Mouse (Mus musculus): ENCODE measurements around the gene Cyth2. TPM values are rescaled to one million over a fixed set of nuclear protein-coding genes. Genes with fewer than 3 reads are reported as not detected.
A peak's percentile ranks its signal among the peaks of the same experiment; 100 is the strongest.

The Cyth2 gene
- total RNA-seq, 2 experiments from 2014 or later = 67.2 to 73.0 TPM

GRCm38 (mm10) chr7:45815323-45815983 is 1.1 kb upstream of the Cyth2 start:
- DNase-seq = no peak
- intact Hi-C loops (cut with DNase I) = loop anchor here (2.0 kb wide), 1 partner anchor 13 kb away; no protein-coding TSS in a partner anchor

GRCm38 (mm10) chr7:45814841-45815240 is 460 bp upstream of the Cyth2 start:
- DNase-seq = no peak
- intact Hi-C loops (cut with DNase I) = loop anchor here (2.0 kb wide), 1 partner anchor 14 kb away; no protein-coding TSS in a partner anchor

- intact Hi-C loops (cut with DNase I) = no loop called here
- no peak for DNase-seq
Measured at GRCm38 (mm10) chr7:45812921-45813320, 1.5 kb downstream of the Cyth2 start.

GRCm38 (mm10) chr7:45809276-45810075 is 4.9 kb downstream of the Cyth2 start:
- no peak for DNase-seq
- intact Hi-C loops (cut with DNase I) = no loop called here

GRCm38 (mm10) chr7:45808471-45808870 is 5.9 kb downstream of the Cyth2 start:
- no peak for DNase-seq
- intact Hi-C loops (cut with DNase I) = no loop called here

GRCm38 (mm10) chr7:45805941-45806340 is 8.4 kb downstream of the Cyth2 start:
- intact Hi-C loops (cut with DNase I) = no loop called here

GRCm38 (mm10) chr7:45802551-45802950 is 11.8 kb downstream of the Cyth2 start:
- intact Hi-C loops (cut with DNase I) = loop anchor here (5.0 kb wide), 1 partner anchor 135 kb away; no protein-coding TSS in a partner anchor
- no peak for DNase-seq

More at GRCm38 (mm10) chr7:45805941-45806340, 8.4 kb downstream of the Cyth2 start:
- no peak for DNase-seq

- peak; percentile 90 to 95 for DNase-seq
- intact Hi-C loops (cut with DNase I) = loop anchor here (1.0 to 5.0 kb wide), 2 partner anchors 62 to 136 kb away; no protein-coding TSS in a partner anchor
Measured at GRCm38 (mm10) chr7:45801348-45801747, 13.0 kb downstream of the Cyth2 start.

GRCm38 (mm10) chr7:45800546-45801204 is 13.7 kb downstream of the Cyth2 start:
- intact Hi-C loops (cut with DNase I) = loop anchor here (1.0 to 5.0 kb wide), 2 partner anchors 61 to 137 kb away; no protein-coding TSS in a partner anchor
- DNase-seq = no peak

GRCm38 (mm10) chr7:45800001-45800400 is 14.4 kb downstream of the Cyth2 start:
- intact Hi-C loops (cut with DNase I) = loop anchor here (5.0 kb wide), 1 partner anchor 137 kb away; no protein-coding TSS in a partner anchor
- no peak for DNase-seq

- no peak for DNase-seq
- intact Hi-C loops (cut with DNase I) = no loop called here
Measured at GRCm38 (mm10) chr7:45798931-45799330, 15.4 kb downstream of the Cyth2 start.

GRCm38 (mm10) chr7:45798511-45798836 is 15.9 kb downstream of the Cyth2 start:
- intact Hi-C loops (cut with DNase I) = no loop called here
- no peak for DNase-seq

- intact Hi-C loops (cut with DNase I) = no loop called here
- DNase-seq = no peak
Measured at GRCm38 (mm10) chr7:45797661-45798510, 16.5 kb downstream of the Cyth2 start.

- intact Hi-C loops (cut with DNase I) = no loop called here
- no peak for DNase-seq
Measured at GRCm38 (mm10) chr7:45796950-45797349, 17.4 kb downstream of the Cyth2 start.

GRCm38 (mm10) chr7:45794971-45795370 is 19.4 kb downstream of the Cyth2 start:
- DNase-seq = no peak
- intact Hi-C loops (cut with DNase I) = no loop called here

- intact Hi-C loops (cut with DNase I) = no loop called here
Measured at GRCm38 (mm10) chr7:45793969-45794585, 20.3 kb downstream of the Cyth2 start.

GRCm38 (mm10) chr7:45793240-45793639 is 21.1 kb downstream of the Cyth2 start:
- intact Hi-C loops (cut with DNase I) = no loop called here
- no peak for DNase-seq

More at GRCm38 (mm10) chr7:45793969-45794585, 20.3 kb downstream of the Cyth2 start:
- DNase-seq = no peak

GRCm38 (mm10) chr7:45791756-45792490 is 22.5 kb downstream of the Cyth2 start:
- intact Hi-C loops (cut with DNase I) = no loop called here
- no peak for DNase-seq

- no peak for DNase-seq
- intact Hi-C loops (cut with DNase I) = no loop called here
Measured at GRCm38 (mm10) chr7:45790721-45791120, 23.7 kb downstream of the Cyth2 start.
